Mouse (Mus musculus) forebrain, embryonic 16.5 days (tissue): ENCODE results near the gene Pias1. TPM values are rescaled to one million over a fixed set of nuclear protein-coding genes. Genes with fewer than 3 reads are reported as not detected.

Experiments
- ATAC-seq: fragments of 200-750 bp; cut with Nextera tagmentation; 2 replicates; pipeline ENCODE4 v1.8.0; 2017; ENCODE audit warnings: mild to moderate bottlenecking, moderate library complexity
- H3K27ac ChIP-seq: fragments of 300-500 bp; sonication (generic); 2 replicates; pipeline ENCODE4 v1.5.1; 2014; ENCODE audit warnings: low read length, control low read depth
- H3K27me3 ChIP-seq: fragments of 300-500 bp; sonication (generic); replicated peaks from 2 replicates; pipeline ENCODE4 v1.6.1; 2014; ENCODE audit warnings: low read length; ENCODE audit not compliant: control insufficient read depth, insufficient read depth
- H3K36me3 ChIP-seq: fragments of 300-500 bp; sonication (generic); 2 replicates; pipeline ENCODE4 v1.6.1; 2014; ENCODE audit not compliant: control insufficient read depth, insufficient read depth
- H3K4me1 ChIP-seq: fragments of 300-500 bp; sonication (generic); replicated peaks from 2 replicates; pipeline ENCODE4 v1.6.1; 2014; ENCODE audit warnings: low read length; ENCODE audit not compliant: control insufficient read depth, insufficient read depth
- H3K4me2 ChIP-seq: fragments of 300-500 bp; sonication (generic); 2 replicates; pipeline ENCODE4 v1.6.1; 2014; ENCODE audit warnings: mild to moderate bottlenecking, low read length, control low read depth
- H3K4me3 ChIP-seq: fragments of 300-500 bp; sonication (generic); replicated peaks from 2 replicates; pipeline ENCODE4 v1.5.1; 2014; ENCODE audit warnings: mild to moderate bottlenecking, low read length, control low read depth
- H3K9ac ChIP-seq: fragments of 300-500 bp; sonication (generic); replicated peaks from 2 replicates; pipeline ENCODE4 v1.6.1; 2014; ENCODE audit warnings: low read depth, low read length, control low read depth
- H3K9me3 ChIP-seq: fragments of 300-500 bp; sonication (generic); 2 replicates; pipeline ENCODE4 v1.6.1; 2016; ENCODE audit warnings: low read length; ENCODE audit not compliant: control insufficient read depth
- WGBS: fragments of 180-500 bp; shearing (Covaris S2); extraction: QIAGEN DNeasy Blood & Tissue Kit; methylation state at CpG from one replicate; pipeline ENCODE4 v1.1.7; 2014; 5-methylcytosine and 5-hydroxymethylcytosine counted together
- polyA plus RNA-seq: library from polyadenylated mRNA; unstranded; fragments of >200 nt; fragmentation: Nextera tagmentation; extraction: Ambion mirVana; gene quantifications from 2 replicates; pipeline ENCODE4 v1.2.1, GENCODE M21; 2015

Pias1 gene
- polyA plus RNA-seq, 1 experiment from 2014 or later: 64.0 TPM

DNA sequence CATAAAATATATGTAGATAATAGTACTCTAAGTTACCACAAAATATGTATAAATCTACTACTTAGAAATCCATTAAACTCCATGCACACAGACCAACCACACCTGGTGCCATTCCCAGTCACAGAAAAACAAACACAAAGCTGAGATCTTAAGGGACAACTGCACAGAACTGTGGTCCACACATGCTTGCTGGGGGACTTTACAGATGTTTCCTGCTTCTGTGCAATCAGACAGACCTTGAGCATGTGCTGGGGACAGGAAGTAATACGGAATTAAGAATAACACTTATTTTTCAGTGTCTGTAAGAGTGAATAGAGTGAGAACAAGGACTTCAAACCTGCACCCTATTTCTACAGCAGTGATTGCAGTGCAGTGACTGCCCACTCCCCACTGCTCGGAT lies 66.8 kb downstream of the Pias1 start:
- no peak for ATAC-seq
- Histone ChIP-seq H3K4me2 (no peak overlapping the region), H3K9ac (no peak overlapping the region)

DNA sequence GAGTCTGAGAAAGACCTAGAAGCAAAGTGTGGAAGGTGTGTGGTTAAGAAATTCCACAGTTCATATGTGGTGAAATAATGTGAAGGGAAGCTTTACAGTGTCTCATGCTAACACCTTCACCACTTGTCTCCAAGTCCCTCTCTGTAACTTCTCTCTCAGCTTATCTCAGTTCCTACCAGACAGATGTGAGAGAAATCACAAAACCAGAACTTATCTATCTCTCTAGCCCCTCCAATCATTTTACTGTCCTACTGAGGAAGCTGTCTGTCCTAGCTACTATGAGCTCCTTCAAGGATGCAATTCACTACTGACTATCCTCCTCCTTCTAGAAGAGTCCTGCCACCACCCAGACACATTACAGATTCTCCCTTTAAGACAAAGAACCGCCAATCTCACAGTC lies 70.7 kb downstream of the Pias1 start:
- H3K36me3 ChIP-seq: peaks cover 7% of the 10 kb centered on the region
- no peak overlapping the region for H3K4me3 ChIP-seq
- no peak overlapping the region for H3K27ac ChIP-seq
- ATAC-seq: no peak
- no peaks in the 10 kb centered on the region for H3K4me1 ChIP-seq
- 88% methylated on average over 1 of the region's 1 CpGs for WGBS
- no peak overlapping the region for H3K4me2 ChIP-seq
- no peak overlapping the region for H3K9ac ChIP-seq
- H3K9me3 ChIP-seq: no peaks in the 10 kb centered on the region
- no peaks in the 10 kb centered on the region for H3K27me3 ChIP-seq

More for the DNA sequence above, 66.8 kb downstream of the Pias1 start:
- Histone ChIP-seq H3K4me1 (no peaks in the 10 kb centered on the region), H3K36me3 (peaks cover 7% of the 10 kb centered on the region), H3K4me3 (no peak overlapping the region), H3K27ac (no peak overlapping the region), H3K27me3 (no peaks in the 10 kb centered on the region), H3K9me3 (no peaks in the 10 kb centered on the region)
- WGBS: 85% methylated on average over 2 of the region's 2 CpGs

DNA sequence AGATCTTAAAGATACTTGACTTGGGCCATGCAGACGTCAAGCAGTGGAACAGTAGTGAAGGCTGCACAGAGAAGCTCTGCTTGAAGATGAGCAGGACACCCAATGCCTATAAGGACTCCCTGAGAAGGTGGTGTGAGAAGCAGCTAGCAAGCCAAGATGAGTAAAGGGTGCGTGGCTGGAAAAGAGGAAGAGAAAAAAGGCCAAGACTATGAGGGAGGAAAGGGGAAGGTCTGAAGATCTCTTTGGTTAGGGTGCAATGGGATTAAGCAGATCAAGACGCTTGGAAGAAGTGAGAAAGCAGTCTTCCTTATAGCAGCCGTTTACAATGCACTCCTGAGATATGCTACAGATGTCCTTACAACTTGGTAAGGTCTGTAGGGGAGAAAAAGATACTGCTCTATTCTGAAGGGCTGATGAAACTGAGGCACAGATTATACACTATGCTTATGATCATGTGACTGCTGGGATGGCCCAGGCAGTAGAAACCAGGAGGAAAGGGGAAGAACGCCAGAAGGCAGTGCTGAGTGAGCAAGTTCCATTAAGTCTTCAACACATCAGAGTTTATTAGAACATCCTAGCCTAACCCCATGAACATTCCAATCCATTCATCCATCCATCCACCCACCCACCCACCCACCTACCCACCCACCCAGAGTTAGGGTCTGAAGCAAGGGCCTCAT lies 74.2 kb downstream of the Pias1 start:
- 93% methylated on average over 5 of the region's 5 CpGs for WGBS
- Histone ChIP-seq H3K9me3 (no peaks in the 10 kb centered on the region), H3K9ac (no peak overlapping the region), H3K4me3 (no peak overlapping the region), H3K27me3 (no peaks in the 10 kb centered on the region), H3K36me3 (peaks cover 7% of the 10 kb centered on the region), H3K4me2 (no peak overlapping the region), H3K4me1 (no peaks in the 10 kb centered on the region), H3K27ac (no peak overlapping the region)
- no peak for ATAC-seq

DNA sequence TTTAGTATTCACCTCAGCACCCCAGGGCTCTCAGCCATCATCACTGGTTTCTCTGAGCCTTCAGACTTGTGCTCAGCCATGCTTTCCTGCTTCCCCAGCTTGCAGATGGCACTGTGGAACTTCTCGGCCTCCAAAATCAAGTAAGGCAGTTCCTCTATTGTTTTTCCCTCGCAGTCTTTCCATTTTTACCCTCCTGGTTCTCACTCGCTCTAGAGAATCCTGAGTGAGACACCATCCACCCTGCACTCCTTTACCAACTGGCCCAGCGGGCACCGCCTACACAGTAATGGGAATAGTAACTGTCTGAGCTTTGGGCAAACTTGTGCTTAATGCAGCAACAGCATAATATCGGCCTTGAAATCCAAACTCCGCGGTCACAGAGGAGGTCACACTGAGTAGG lies 82.7 kb downstream of the Pias1 start:
- ATAC-seq: no peak
- H3K9ac ChIP-seq: no peak overlapping the region
- no peaks in the 10 kb centered on the region for H3K27me3 ChIP-seq
- H3K9me3 ChIP-seq: no peaks in the 10 kb centered on the region
- H3K4me2 ChIP-seq: no peak overlapping the region
- H3K4me3 ChIP-seq: no peak overlapping the region
- WGBS: 97% methylated on average over 8 of the region's 8 CpGs
- peaks cover 3% of the 10 kb centered on the region; the same call in 1 of the 2 replicates for H3K36me3 ChIP-seq
- H3K4me1 ChIP-seq: no peaks in the 10 kb centered on the region
- H3K27ac ChIP-seq: no peak overlapping the region

DNA sequence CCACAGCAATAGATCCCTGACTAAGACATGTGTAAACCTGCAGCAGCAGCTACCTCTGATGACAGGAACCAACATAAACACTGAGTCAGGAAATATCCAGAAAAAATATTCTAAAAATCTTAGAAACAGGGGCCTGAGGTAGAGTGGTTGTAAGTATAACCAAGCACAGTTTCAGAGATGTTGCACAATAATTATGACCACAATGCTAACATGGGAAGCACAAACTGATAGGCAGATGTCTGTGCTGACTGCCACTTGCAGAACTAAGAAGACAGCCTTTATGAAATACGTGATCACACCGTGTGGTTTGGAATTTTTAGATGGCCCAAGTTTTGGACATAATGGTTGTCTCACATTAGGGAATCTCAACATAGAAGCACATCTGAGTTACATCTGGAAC lies 83.9 kb downstream of the Pias1 start:
- no peak for ATAC-seq
- 98% methylated on average over 2 of the region's 2 CpGs for WGBS
- Histone ChIP-seq H3K4me3 (no peak overlapping the region), H3K4me2 (no peak overlapping the region), H3K27me3 (no peaks in the 10 kb centered on the region), H3K36me3 (peaks cover 3% of the 10 kb centered on the region; the same call in 1 of the 2 replicates), H3K9ac (no peak overlapping the region), H3K4me1 (no peaks in the 10 kb centered on the region), H3K27ac (no peak overlapping the region), H3K9me3 (no peaks in the 10 kb centered on the region)

DNA sequence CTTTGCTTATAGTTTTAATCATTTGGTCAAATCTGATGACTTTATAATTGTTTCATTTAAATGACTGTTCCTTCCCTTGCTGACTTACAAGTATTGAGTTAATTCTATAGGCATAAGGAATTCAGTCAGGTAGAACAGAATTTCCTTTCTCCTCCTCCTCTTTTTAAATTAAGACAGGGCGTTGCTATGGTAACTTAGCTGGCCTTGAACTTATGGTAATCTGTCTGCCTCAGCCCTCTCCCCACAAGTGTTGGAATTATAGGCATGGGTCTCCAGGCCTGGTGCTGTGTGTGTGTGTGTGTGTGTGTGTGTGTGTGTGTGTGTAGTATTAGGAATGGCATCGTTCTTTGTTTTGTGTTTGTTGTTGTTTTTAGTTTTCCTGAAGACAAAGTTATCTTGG lies 86.0 kb downstream of the Pias1 start:
- Histone ChIP-seq H3K27me3 (no peaks in the 10 kb centered on the region), H3K36me3 (peaks cover 3% of the 10 kb centered on the region; the same call in 1 of the 2 replicates), H3K9me3 (no peaks in the 10 kb centered on the region), H3K27ac (no peak overlapping the region), H3K4me1 (no peaks in the 10 kb centered on the region), H3K9ac (no peak overlapping the region), H3K4me3 (no peak overlapping the region), H3K4me2 (no peak overlapping the region)
- ATAC-seq: no peak
- WGBS: 64% methylated on average over 2 of the region's 2 CpGs

DNA sequence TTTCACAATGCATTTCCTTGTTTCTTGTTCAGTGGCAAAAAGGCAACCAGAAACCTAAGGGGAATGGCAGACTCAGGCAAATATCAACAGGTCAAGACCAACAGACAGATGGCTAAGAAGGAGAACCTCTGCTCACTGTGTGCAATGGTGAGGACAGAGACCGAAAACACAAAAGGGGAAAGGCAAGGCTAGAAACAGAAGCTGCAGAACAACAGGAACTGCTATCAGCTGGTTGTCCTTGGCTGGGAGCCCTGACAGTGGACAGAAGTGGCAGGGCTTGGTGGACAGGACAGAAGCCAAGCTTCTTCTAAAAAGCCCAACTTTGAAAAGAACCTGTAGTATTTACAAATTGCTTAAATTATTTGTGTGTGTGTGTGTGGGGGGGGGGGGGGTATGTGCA lies 93.2 kb downstream of the Pias1 start:
- WGBS: 74% methylated on average over 1 of the region's 1 CpGs
- no peaks in the 10 kb centered on the region for H3K27me3 ChIP-seq
- no peaks in the 10 kb centered on the region for H3K4me1 ChIP-seq
- H3K36me3 ChIP-seq: peaks cover 7% of the 10 kb centered on the region
- no peak overlapping the region for H3K27ac ChIP-seq
- no peak overlapping the region for H3K4me2 ChIP-seq
- H3K4me3 ChIP-seq: no peak overlapping the region
- ATAC-seq: no peak
- H3K9me3 ChIP-seq: no peaks in the 10 kb centered on the region
- H3K9ac ChIP-seq: no peak overlapping the region

DNA sequence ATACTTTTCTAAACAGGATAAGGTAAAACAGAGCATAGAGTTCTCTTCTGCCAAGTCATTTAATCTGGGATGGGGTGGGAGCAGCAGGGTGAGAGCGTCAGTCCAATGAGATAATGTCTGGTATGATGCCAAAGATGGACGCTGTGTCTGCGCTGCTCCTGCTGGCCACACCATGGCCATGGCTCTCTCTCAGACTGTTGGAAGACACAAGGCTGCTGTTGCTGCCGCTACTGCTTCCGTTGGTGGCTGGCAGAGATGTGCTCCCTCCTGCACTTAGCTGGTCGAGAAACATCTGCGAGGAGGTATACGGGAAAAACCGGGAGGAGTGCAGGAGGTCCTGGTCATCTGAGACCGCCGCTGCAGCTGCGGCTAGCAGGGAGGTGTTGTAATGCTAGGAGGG lies 105.9 kb downstream of the Pias1 start:
- Histone ChIP-seq H3K27me3 (no peaks in the 10 kb centered on the region), H3K27ac (no peak overlapping the region), H3K9me3 (no peaks in the 10 kb centered on the region), H3K4me1 (no peaks in the 10 kb centered on the region), H3K4me2 (no peak overlapping the region), H3K4me3 (no peak overlapping the region), H3K36me3 (peaks cover 12% of the 10 kb centered on the region; the same call in 1 of the 2 replicates), H3K9ac (no peak overlapping the region)
- no peak for ATAC-seq
- WGBS: 83% methylated on average over 12 of the region's 12 CpGs

DNA sequence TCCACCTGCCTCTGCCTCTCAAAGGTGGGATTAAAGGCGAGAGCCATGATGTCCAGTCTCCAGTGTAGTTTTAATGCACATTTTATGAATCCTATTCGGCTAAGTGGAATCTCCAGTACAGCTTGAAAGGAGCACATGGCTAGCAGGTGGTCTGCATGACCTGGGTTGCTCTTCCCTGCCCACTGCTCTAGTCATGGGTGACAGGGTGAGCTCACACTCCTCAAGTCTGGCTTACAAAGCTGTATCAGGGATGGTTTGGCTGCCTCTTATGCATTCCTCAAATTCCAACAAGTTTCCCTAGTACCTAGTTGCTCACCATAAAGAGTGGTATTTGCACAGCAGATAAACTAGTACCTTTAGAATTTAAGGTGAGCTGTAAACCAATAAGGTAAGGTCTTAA lies 109.9 kb downstream of the Pias1 start:
- Histone ChIP-seq H3K4me3 (no peak overlapping the region), H3K9me3 (no peaks in the 10 kb centered on the region), H3K36me3 (peaks cover 9% of the 10 kb centered on the region; the same call in 1 of the 2 replicates), H3K27ac (no peak overlapping the region), H3K4me1 (no peaks in the 10 kb centered on the region), H3K27me3 (no peaks in the 10 kb centered on the region), H3K9ac (no peak overlapping the region), H3K4me2 (no peak overlapping the region)
- no peak for ATAC-seq
- 91% methylated on average over 2 of the region's 2 CpGs for WGBS
